Mouse (Mus musculus) heart, embryonic 11.5 days (tissue): ENCODE data around the gene Adprm. TPM values are rescaled to one million over a fixed set of nuclear protein-coding genes. Genes with fewer than 3 reads are reported as not detected.

Source experiments
- ATAC-seq: fragments of 200-750 bp; cut with Nextera tagmentation; replicated peaks from 2 replicates; pipeline ENCODE4 v1.8.0; 2017; ENCODE audit warnings: moderate library complexity; ENCODE audit not compliant: insufficient number of reproducible peaks, low FRiP score, low TSS enrichment
- H3K27ac ChIP-seq: fragments of 300-500 bp; sonication (generic); 2 replicates; pipeline ENCODE4 v1.5.1; 2014; ENCODE audit warnings: mild to moderate bottlenecking, low read depth, low read length
- H3K27me3 ChIP-seq: fragments of 300-500 bp; sonication (generic); 2 replicates; pipeline ENCODE4 v1.6.1; 2014; ENCODE audit warnings: mild to moderate bottlenecking, low read length, mixed read lengths; ENCODE audit not compliant: control insufficient read depth, insufficient read depth
- H3K36me3 ChIP-seq: fragments of 300-500 bp; sonication (generic); 2 replicates; pipeline ENCODE4 v1.6.1; 2014; ENCODE audit warnings: mild to moderate bottlenecking, low read length, moderate library complexity, mixed read lengths; ENCODE audit not compliant: control insufficient read depth, insufficient read depth
- H3K4me1 ChIP-seq: fragments of 300-500 bp; sonication (generic); 2 replicates; pipeline ENCODE4 v1.6.1; 2014; ENCODE audit warnings: low read length; ENCODE audit not compliant: control insufficient read depth, insufficient read depth
- H3K4me2 ChIP-seq: fragments of 300-500 bp; sonication (generic); 2 replicates; pipeline ENCODE4 v1.6.1; 2014; ENCODE audit warnings: mild to moderate bottlenecking, moderate library complexity
- H3K4me3 ChIP-seq: fragments of 300-500 bp; sonication (generic); 2 replicates; pipeline ENCODE4 v1.5.1; 2014; ENCODE audit warnings: low read depth, low read length
- H3K9ac ChIP-seq: fragments of 300-500 bp; sonication (generic); 2 replicates; pipeline ENCODE4 v1.6.1; 2014; ENCODE audit warnings: mild to moderate bottlenecking, low read depth, low read length, moderate library complexity
- H3K9me3 ChIP-seq: fragments of 300-500 bp; sonication (generic); replicated peaks from 2 replicates; pipeline ENCODE4 v1.6.1; 2016; ENCODE audit warnings: low read length; ENCODE audit not compliant: control insufficient read depth
- WGBS: fragments of 180-500 bp; shearing (Covaris S2); extraction: QIAGEN DNeasy Blood & Tissue Kit; methylation state at CpG from one replicate; pipeline ENCODE4 v1.1.7; 2014; ENCODE audit not compliant: insufficient replicate concordance; 5-methylcytosine and 5-hydroxymethylcytosine counted together
- microRNA-seq: library from miRNA; unstranded; fragments of <30 nt; microRNA quantifications from one replicate; pipeline ENCODE4, GENCODE M21; 2016; ENCODE audit warnings: borderline number of aligned reads
- polyA plus RNA-seq: library from polyadenylated mRNA; unstranded; fragments of >200 nt; fragmentation: Nextera tagmentation; extraction: Ambion mirVana; gene quantifications from 2 replicates; pipeline ENCODE4 v1.2.1, GENCODE M21; 2014

The Adprm gene
- polyA plus RNA-seq, 1 experiment from 2014 or later: 18.9 TPM

DNA sequence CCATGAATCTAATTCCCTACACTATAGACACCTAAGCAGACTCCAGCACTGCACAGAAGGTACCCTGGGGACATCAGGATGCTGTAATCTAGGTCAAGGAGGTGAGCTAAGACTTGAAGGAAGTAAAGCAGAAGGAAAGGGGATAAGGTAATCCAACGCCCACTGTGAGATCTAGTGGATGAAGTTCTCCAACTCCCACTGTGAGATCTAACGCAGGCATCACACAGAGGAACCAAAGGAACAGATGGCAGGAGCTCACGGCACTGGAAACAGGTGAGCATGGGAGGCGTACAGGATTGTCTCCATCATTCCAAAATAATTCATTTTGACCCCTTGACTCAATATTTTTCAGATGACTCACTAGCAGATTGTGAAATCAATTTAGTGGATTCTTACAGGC is 55.9 kb downstream of the Adprm start:
- Histone ChIP-seq H3K4me3 (no peak overlapping the region), H3K9ac (no peak overlapping the region), H3K27ac (no peak overlapping the region), H3K27me3 (no peaks in the 10 kb centered on the region), H3K36me3 (no peaks in the 10 kb centered on the region), H3K4me2 (no peak overlapping the region), H3K4me1 (peaks cover 6% of the 10 kb centered on the region; the same call in 1 of the 2 replicates), H3K9me3 (no peaks in the 10 kb centered on the region)
- WGBS: 68% methylated on average over 4 of the region's 4 CpGs
- no peak for ATAC-seq

DNA sequence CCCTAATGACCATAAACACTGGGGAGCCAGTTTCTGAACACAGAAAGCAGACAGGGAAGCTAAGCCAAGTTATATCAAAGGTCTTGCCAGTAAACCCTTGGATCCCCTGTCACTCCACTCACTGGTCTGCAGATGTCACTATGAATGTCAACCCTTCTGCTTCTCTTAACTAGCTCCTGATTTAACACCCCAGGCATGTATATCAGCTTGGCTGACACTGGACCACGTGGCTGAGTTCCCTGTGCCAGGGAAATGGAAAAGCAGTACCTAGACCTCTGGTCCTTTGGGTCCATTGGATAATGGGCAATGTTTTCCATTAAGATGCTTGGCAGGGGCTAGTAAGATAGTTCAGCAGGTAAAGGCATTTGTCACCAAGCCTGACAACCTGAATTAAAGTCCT is 58.7 kb downstream of the Adprm start:
- WGBS: 33% methylated on average over 1 of the region's 1 CpGs
- no peak for ATAC-seq

DNA sequence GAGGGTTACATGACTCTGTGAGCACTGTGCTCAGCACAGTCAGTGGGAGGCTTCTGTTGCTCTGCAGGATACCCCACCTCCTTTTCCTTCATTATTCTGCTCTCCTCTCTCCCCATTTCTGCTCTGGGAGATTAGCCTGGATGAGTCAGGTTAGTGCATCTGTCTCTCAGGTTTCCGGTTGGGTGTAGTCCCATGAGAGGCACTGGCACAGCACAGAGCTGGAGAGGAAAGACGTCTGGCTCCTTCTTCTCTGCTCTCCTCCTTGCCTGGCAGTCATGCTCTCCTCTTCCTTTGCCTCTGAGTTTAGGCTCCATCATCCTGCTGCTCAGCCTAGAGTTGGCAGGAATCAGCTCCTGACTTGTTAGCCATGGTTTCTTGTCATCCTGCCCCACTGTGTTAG is 60.2 kb downstream of the Adprm start:
- Histone ChIP-seq H3K27ac (no peak overlapping the region), H3K4me1 (no peaks in the 10 kb centered on the region), H3K4me3 (no peak overlapping the region), H3K9me3 (no peaks in the 10 kb centered on the region), H3K27me3 (no peaks in the 10 kb centered on the region), H3K9ac (no peak overlapping the region), H3K36me3 (no peaks in the 10 kb centered on the region), H3K4me2 (no peak overlapping the region)
- 76% methylated on average over 2 of the region's 2 CpGs for WGBS
- ATAC-seq: no peak

More for the DNA sequence above, 58.7 kb downstream of the Adprm start:
- peaks cover 5% of the 10 kb centered on the region; the same call in 1 of the 2 replicates for H3K4me1 ChIP-seq
- H3K9me3 ChIP-seq: no peaks in the 10 kb centered on the region
- H3K4me2 ChIP-seq: no peak overlapping the region
- no peak overlapping the region for H3K4me3 ChIP-seq
- no peaks in the 10 kb centered on the region for H3K27me3 ChIP-seq
- no peaks in the 10 kb centered on the region for H3K36me3 ChIP-seq
- H3K27ac ChIP-seq: no peak overlapping the region
- H3K9ac ChIP-seq: no peak overlapping the region

Small RNA genes within 50 kb of the gene (microRNA-seq; reads per million reads assigned to microRNA genes)
- not detected for gene Mir6923

Other genes starting within 250 kb of the Adprm start
- gene Pirt, start 140.6 kb downstream of the Adprm start, polyA plus RNA-seq: 10.0 and 10.5 TPM in 2 replicates
- gene Tmem238l, start 96.0 kb downstream of the Adprm start, polyA plus RNA-seq: 0.16 TPM in 1 of 2 replicates, not detected in the other
- gene Tmem220, start 27.4 kb downstream of the Adprm start, polyA plus RNA-seq: 0.87 and 2.1 TPM in 2 replicates
- 24.2 and 24.9 TPM in 2 replicates for gene Sco1, start 76 bp upstream of the Adprm start, polyA plus RNA-seq
- gene Myh3, start 25.7 kb upstream of the Adprm start, polyA plus RNA-seq: 0.44 and 0.56 TPM in 2 replicates
- not detected in 2 replicates for gene Myh2, start 118.4 kb upstream of the Adprm start, polyA plus RNA-seq
- gene Myh1, start 147.5 kb upstream of the Adprm start, polyA plus RNA-seq: 0.11 and 0.13 TPM in 2 replicates
- not detected in 2 replicates for gene Myh4, start 185.4 kb upstream of the Adprm start, polyA plus RNA-seq
- 0.28 and 0.34 TPM in 2 replicates for gene Myh8, start 224.5 kb upstream of the Adprm start, polyA plus RNA-seq